Mouse (Mus musculus) MEL (cell line): ENCODE results near the gene Taf1.

ENCODE experiments used
- CHD2 ChIP-seq: IDR thresholded peaks from 2 replicates; pipeline ENCODE4 v1.6.1; 2011; ENCODE audit warnings: low read length, improper control_type of control experiment
- CTCF ChIP-seq, 3 experiments: IDR thresholded peaks in 2 of 3; conservative IDR thresholded peaks in 1 of 3; 2 replicates each; pipeline ENCODE4 v1.5.1; 2011 to 2012; ENCODE audit warnings: low read length in 3 of 3, low read depth in 2 of 3, mild to moderate bottlenecking in 2 of 3, improper control_type of control experiment in 1 of 3, inconsistent platforms in 1 of 3, mixed read lengths in 1 of 3, moderate library complexity in 1 of 3; ENCODE audit not compliant: control insufficient read depth in 1 of 3, insufficient read depth in 1 of 3, poor library complexity in 1 of 3, severe bottlenecking in 1 of 3
- E2F4 ChIP-seq: IDR thresholded peaks from 2 replicates; pipeline ENCODE4 v1.6.1; 2011; ENCODE audit warnings: low read depth, low read length, improper control_type of control experiment, borderline replicate concordance
- EP300 ChIP-seq, 2 experiments: IDR thresholded peaks; 2 replicates each; pipeline ENCODE4 v1.6.1; 2011; ENCODE audit warnings: improper control_type of control experiment in 2 of 2, low read length in 2 of 2, low read depth in 1 of 2, mild to moderate bottlenecking in 1 of 2
- HCFC1 ChIP-seq: IDR thresholded peaks from 2 replicates; pipeline ENCODE4 v1.6.1; 2012; ENCODE audit warnings: low read depth, mild to moderate bottlenecking, inconsistent platforms, low read length, improper control_type of control experiment, moderate library complexity
- NRF1 ChIP-seq: IDR thresholded peaks from 2 replicates; pipeline ENCODE4 v1.6.1; 2014; ENCODE audit warnings: low read depth, mild to moderate bottlenecking, inconsistent platforms, low read length, improper control_type of control experiment, moderate library complexity; ENCODE audit not compliant: poor library complexity, insufficient read depth, severe bottlenecking
- POLR2A ChIP-seq, 2 experiments: IDR thresholded peaks; 2 replicates each; pipeline ENCODE4 v1.6.1; 2011 to 2012; ENCODE audit warnings: low read length in 2 of 2, mild to moderate bottlenecking in 2 of 2, control low read depth in 1 of 2, improper control_type of control experiment in 1 of 2, low read depth in 1 of 2, moderate library complexity in 1 of 2; ENCODE audit not compliant: control insufficient read depth in 1 of 2, insufficient read depth in 1 of 2, poor library complexity in 1 of 2
- POLR2AphosphoS2 ChIP-seq: IDR thresholded peaks from 2 replicates; pipeline ENCODE4 v1.6.1; 2011; ENCODE audit warnings: low read length, improper control_type of control experiment
- TCF12 ChIP-seq: IDR thresholded peaks from 2 replicates; pipeline ENCODE4 v1.6.1; 2014; ENCODE audit warnings: low read depth, mild to moderate bottlenecking, inconsistent platforms, low read length, improper control_type of control experiment, moderate library complexity
- USF1 ChIP-seq: IDR thresholded peaks from 2 replicates; pipeline ENCODE4 v1.6.1; 2014; ENCODE audit warnings: low read depth, mild to moderate bottlenecking, inconsistent platforms, low read length, improper control_type of control experiment, moderate library complexity
- ZKSCAN1 ChIP-seq: IDR thresholded peaks from 2 replicates; pipeline ENCODE4 v1.6.1; 2012; ENCODE audit warnings: low read depth, mild to moderate bottlenecking, inconsistent platforms, low read length, improper control_type of control experiment, moderate library complexity

- no peak for TF ChIP-seq POLR2A (IDR thresholded peaks at IDR 0.05; ENCODE audit: control insufficient read depth in 1 of 2, insufficient read depth in 1 of 2, low read depth in 1 of 2, low read length in 2 of 2, poor library complexity in 1 of 2)
- no peak for TF ChIP-seq HCFC1
- no peak for TF ChIP-seq TCF12
- no peak; a peak in 1 of 4 replicates for TF ChIP-seq EP300 (IDR thresholded peaks at IDR 0.05; ENCODE audit: low read depth in 1 of 2, low read length in 2 of 2)
- no peak for TF ChIP-seq CTCF (IDR thresholded peaks at IDR 0.05 in 2 of 3, conservative IDR thresholded peaks at IDR 0.05 in 1 of 3; ENCODE audit: control insufficient read depth in 1 of 3, insufficient read depth in 1 of 3, low read depth in 2 of 3, low read length in 3 of 3, poor library complexity in 1 of 3, severe bottlenecking in 1 of 3)
- TF ChIP-seq E2F4 = no peak
- no peak for TF ChIP-seq CHD2
- TF ChIP-seq POLR2AphosphoS2 = no peak
- TF ChIP-seq ZKSCAN1 = no peak
- TF ChIP-seq NRF1 = no peak
- TF ChIP-seq USF1 = no peak
Observed at GRCm38 (mm10) chrX:101639306-101639705, 106.8 kb downstream of the Taf1 start.
